Mouse (Mus musculus) bone marrow, adult 2 months (tissue): ENCODE results near the gene Il1b.

Experiments
- CTCF ChIP-seq: fragments of 200-500 bp; IDR thresholded peaks from 2 replicates; pipeline ENCODE4 v1.5.1; 2011; ENCODE audit warnings: low read length, control low read depth; ENCODE audit not compliant: control insufficient read depth, insufficient read depth
- POLR2A ChIP-seq: fragments of 200-500 bp; IDR thresholded peaks from 2 replicates; pipeline ENCODE4 v1.6.1; 2011; ENCODE audit warnings: low read depth, mild to moderate bottlenecking, control low read depth, low read length, borderline replicate concordance; ENCODE audit not compliant: control insufficient read depth

DNA sequence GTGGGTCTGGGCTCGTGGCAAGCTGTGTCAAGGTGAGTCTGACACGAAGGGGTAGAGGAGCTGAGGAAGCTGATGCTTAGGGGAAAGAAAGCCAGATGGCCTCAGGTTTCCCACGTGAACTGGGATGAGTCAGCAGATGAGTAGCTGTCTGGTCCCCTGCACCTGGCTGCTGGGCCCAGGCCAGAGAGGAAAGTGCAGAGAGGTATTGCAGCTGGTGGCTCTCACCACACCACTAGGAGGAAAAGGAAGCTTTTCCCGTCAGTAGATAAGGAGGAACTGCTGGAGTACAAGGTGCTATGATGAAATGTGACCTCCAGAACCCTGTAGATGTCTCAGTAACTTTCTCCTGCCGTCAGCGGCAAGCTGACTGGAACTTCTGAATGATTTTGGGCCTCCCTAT, 42.5 kb upstream of the Il1b start:
- TF ChIP-seq POLR2A (no peak), CTCF (no peak)
